Mouse (Mus musculus) gastrocnemius, postnatal 4 days (tissue): ENCODE measurements around the gene Gm40193. TPM values are rescaled to one million over a fixed set of nuclear protein-coding genes. Genes with fewer than 3 reads are reported as not detected.

ENCODE experiments used
- DNase-seq, 2 experiments: peaks; one replicate each; pipeline ENCODE4 v3.0.0; 2021 to 2022; ENCODE audit warnings: low spot score in 2 of 2, mixed read lengths in 2 of 2
- total RNA-seq, 2 experiments: library from RNA; stranded (reverse); gene quantifications; 2 replicates each; pipeline ENCODE4 v1.2.3; 2021

The Gm40193 gene
- total RNA-seq, 2 experiments from 2014 or later: not detected

DNA sequence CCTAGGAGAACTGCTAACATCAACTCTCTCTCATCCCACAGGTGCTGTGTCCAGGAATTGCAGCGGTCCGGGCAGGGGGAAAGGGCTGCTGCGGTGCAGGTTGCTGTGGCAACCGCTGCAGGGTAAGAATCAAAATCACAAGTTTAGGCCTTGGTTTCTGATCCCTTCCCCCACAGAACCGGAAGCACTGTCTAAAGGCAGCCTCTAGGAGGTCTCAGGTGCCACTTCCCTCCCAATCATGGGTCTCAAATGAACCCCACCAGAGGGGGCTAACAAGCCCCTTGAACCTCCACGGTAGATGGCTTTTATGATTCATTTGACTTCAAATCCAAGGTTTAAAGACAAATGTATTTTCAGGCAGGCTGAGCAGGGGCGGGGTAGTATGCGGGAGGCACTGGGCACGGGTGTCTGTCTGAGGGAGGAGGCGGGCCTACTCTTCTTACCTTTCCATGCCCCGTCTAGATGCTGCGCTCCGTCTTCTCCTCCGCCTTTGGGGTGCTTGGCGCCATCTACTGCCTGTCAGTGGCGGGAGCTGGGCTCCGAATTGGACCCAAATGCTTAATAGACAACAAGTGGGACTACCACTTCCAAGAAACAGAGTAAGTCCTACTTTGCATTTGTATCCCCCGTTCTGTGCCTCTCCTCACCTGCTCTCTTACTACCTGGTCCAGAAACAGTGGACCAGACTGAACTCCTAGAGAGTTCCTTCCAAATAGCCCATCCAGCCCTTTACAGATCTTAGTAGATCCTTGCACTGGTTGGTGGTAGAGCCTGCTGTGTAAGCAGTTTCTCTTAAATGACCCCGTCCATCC lies 22.8 kb downstream of the Gm40193 start:
- DNase-seq: peak in 1 of 2 experiments; percentile 15

DNA sequence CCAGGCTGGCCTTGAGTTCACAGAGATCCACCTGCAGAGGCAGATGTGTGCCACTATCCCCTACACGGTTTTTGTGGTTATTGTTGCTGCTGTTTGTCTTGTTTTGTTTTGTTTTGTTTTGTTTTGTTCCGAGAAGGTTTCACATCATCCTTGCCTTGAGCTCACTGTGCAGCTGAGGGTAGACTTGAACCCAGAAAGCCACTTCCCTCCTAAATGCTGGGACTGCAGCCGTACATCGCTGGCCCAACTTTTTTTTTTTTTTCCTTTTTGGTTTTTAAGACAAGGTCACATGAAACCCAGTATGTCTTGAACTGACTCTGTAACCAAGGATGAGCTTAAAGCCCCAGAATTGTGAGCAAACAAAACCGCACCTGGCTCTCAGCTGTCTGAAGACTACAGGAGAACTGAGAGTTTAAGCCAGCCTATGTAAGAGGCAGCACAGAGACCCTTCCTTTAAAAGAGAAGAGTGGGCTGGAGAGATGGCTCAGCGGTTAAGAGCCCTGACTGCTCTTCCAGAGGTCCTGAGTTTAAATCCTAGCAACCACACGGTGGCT lies 25.7 kb downstream of the Gm40193 start:
- DNase-seq: no peak

DNA sequence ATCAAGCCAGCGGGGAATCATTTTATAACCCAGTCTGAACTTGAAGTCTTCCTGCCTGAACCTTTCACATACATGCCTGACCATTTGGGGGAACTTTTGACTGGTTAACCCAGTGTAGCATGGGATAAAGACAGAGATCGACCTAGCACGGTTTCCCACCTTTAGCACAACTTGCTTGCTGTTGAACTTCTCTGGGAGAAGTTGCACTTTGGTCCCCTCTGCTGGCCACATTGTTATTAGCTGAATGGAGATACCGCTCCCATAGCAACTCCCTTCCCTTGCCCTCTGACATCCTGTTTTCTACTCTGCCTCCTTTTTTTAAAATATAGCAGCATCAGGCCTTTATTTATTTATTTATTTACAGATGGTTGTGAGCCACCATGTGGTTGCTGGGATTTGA lies 26.4 kb downstream of the Gm40193 start:
- DNase-seq: peak; percentile 44 to 68

DNA sequence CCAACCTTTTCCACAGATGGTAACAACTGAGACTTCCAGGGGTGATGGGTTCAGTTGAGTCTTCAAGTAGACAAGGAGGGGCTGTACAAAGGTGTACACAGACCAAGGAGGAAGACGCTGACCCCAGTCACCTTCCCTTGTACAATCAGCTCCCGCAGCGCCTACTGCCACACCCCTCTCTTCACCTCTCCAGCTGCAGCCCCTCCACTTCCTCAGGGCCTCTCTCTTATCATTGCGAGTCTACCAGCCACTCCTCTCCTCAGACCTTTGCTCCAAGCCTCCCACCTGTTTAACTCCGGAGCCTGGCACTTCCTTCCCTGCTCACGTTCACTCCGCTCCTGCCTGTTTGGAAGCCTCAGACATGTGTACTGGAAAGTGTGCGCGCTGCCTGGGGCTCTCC lies 27.8 kb downstream of the Gm40193 start, which contains the start of gene Tm4sf5:
Gene Tm4sf5, plus strand, starts transcription at position 275 of the 400 bp plus-strand sequence.
- DNase-seq: no peak

DNA sequence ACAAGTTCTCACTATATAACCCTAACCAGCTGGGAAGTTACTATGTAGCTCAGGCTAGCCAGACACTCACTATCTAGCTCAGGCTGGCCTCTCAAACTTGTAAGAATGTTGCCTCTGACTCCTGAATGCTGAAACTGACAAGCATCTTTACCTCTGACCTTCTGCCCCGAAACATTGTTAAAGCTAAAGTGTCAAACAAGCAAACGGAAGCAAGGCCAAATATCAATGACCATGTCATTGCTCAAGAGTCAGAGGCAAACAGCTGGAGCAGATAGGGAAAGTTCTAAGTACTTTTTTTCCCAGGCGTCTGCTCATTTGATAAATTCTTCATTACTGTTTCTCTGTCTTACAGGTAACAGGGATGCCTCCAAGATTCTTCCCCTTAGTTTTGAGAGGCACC lies 30.7 kb downstream of the Gm40193 start:
- no peak for DNase-seq

DNA sequence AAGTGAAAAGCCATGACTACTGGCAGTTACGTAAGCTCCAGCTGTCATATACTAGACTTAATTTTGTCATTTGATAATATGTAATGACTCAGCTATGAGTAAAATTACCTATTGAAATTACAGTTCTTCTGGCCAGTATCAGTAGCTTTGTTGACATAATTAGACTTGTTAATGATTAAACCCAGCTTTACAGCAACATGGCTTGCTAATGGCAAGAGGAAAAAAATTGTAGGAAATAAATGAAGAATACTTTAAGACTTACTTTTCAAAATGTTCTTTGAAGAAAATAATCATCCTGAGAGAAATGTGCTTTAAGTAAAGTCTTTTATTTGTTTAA lies 32.3 kb downstream of the Gm40193 start:
- no peak for DNase-seq

DNA sequence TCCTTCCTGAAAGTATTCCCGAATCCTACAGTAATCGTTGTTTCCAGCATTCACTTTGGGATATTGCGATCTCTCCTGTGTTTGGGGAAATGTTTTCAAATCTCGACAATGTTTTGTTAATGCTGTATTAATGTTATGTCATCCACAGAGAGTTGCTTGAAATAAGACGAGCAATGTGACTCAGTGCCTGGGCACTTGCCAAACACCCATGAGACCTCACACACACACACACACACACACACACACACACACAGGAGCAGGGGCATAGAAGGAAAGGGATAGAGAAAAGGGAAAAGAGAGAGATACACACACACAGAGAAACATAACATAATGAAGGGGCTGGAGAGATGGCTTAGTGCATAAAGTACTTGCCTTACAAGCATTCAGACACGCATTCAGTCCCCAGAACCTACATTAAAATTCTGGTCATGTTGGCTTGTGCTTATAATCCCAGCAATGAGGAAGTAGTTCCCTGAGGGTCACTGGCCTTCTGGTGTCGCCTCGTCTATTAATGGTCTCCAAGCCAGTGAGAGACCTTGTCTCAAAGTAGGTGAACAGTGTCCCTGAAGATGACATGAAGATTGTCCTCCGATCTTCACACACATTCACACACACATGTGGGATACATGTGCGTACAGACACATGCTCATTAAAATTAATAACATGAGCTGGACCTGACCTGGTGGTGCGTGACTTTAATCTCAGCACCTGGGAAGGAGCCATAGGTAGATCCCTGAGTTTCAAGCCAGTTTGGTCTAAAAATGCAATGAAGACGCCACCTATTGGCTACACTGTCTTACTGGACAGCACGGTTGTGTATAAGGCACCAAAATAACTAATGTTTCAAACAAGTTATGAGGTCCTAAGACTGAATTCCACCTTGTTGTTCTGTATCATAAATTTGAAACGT lies 32.9 kb downstream of the Gm40193 start:
- no peak for DNase-seq

DNA sequence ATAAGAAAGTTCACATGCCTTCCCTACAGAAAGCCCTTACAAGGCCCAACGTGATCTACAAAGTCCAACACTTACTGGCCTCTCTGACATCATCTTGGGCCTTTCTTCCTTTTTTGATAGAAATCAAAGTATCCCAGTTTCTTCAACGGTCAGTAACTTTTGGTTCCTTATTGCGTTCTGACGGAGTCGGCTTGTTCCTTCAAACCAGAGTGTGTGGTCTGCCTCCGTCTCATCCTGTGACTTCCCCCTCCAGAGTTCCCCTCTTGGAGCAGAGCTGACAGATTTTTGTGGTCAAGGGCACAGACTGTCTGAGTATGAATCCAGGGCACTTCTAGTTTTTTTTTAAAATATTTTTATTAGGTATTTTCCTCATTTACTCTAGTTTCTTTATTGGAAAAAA lies 43.1 kb downstream of the Gm40193 start:
- DNase-seq: no peak

DNA sequence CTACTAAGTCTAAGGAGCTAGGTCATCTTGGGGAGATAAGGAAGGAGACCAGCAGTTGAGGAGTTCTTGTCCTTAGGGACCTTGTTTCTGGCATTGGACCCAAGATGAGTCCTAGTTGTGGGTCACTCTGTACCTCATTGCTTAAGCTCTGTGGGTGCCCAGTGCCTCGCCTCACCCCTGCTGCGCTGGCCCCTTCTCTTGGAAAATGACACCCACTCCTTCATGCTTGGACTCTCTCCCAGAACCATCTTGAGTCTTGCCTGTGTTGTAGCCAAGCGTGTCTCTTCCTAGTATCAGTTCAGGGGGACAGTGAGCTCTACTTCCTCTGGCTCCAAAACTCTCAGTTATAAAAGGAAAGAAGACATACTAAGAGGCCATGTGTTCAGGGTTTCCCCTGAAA lies 43.6 kb downstream of the Gm40193 start:
- no peak for DNase-seq

DNA sequence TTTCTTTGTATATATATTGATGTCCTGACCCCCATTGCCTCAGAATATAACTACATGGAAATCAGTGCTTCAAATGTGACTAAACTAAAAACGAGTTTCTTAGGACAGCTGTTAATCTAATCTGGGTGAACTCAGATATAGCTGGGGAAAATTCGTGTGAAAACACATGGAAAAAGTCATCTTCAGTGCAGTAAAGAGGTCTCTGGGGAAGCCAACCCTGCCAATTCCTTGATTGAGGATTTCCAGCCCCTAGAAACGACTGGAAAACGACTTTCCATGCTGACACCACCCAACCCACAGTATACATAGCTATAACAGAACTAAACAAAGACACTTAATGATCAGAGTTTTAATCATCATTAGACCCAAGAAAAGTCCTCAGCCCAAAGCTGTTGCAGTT lies 44.9 kb downstream of the Gm40193 start:
- DNase-seq: peak in 1 of 2 experiments; percentile 51

DNA sequence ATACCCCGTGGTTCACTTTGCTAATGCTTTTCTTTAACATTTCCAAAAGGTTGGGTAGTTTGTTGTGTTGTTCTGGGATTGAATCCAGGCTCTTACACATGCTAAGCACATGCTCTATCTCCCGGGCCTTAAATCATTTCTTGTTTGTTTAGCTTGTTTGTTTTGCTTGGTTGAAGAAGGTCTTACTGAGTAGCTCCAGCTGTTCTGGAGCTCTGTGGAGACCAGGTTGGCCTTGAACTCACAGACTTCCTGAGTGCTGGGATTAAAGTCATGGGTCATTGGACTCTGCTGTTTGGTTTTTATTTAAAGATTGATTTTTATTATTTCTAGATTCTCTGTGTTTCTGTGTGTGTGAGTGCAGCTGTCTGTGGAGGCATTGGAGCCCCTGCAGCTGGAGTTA lies 47.2 kb downstream of the Gm40193 start:
- DNase-seq: no peak

Other genes with a start within 250 kb of the Gm40193 start
- under 1 TPM in 1 of 2 experiments, not detected in 1; 0.13 TPM for gene Alox12e, start 210.3 kb downstream of the Gm40193 start, total RNA-seq
- under 1 TPM; 0.13 to 0.25 TPM for gene Alox15, start 180.9 kb downstream of the Gm40193 start, total RNA-seq
- 10 to 100 TPM; 26.1 to 26.5 TPM for gene Pelp1, start 122.9 kb downstream of the Gm40193 start, total RNA-seq
- 10 to 100 TPM; 20.4 to 24.7 TPM for gene Arrb2, start 100.3 kb downstream of the Gm40193 start, total RNA-seq
- gene Med11, start 81.0 kb downstream of the Gm40193 start, total RNA-seq: 10 to 100 TPM; 11.2 TPM
- gene Zmynd15, start 73.5 kb downstream of the Gm40193 start, total RNA-seq: 1 to 10 TPM in 1 of 2 experiments, under 1 TPM in 1; 0.96 to 1.3 TPM
- gene Cxcl16, start 73.0 kb downstream of the Gm40193 start, total RNA-seq: 1 to 10 TPM; 5.0 to 5.1 TPM
- not detected for gene Tm4sf5, start 27.7 kb downstream of the Gm40193 start, total RNA-seq
- gene Vmo1, start 18.3 kb downstream of the Gm40193 start, total RNA-seq: under 1 TPM; 0.86 to 0.88 TPM
- under 1 TPM in 1 of 2 experiments, not detected in 1; 0.25 TPM for gene Gltpd2, start 13.7 kb downstream of the Gm40193 start, total RNA-seq
- 100 to 1,000 TPM; 349 to 357 TPM for gene Psmb6, start 7.6 kb downstream of the Gm40193 start, total RNA-seq
- gene Pld2, start 7.1 kb upstream of the Gm40193 start, total RNA-seq: 10 to 100 TPM; 23.4 to 23.6 TPM
- gene Mink1, start 29.9 kb upstream of the Gm40193 start, total RNA-seq: 10 to 100 TPM; 44.8 to 46.3 TPM
- gene 4930544D05Rik, start 82.9 kb upstream of the Gm40193 start, total RNA-seq: not detected
- 10 to 100 TPM; 13.8 to 21.4 TPM for gene Chrne, start 86.3 kb upstream of the Gm40193 start, total RNA-seq
- gene Gp1ba, start 106.2 kb upstream of the Gm40193 start, total RNA-seq: under 1 TPM; 0.32 to 0.39 TPM
- 10 to 100 TPM; 43.5 to 44.0 TPM for gene Rnf167, start 114.3 kb upstream of the Gm40193 start, total RNA-seq
- 100 to 1,000 TPM; 222 TPM for gene Slc25a11, start 114.5 kb upstream of the Gm40193 start, total RNA-seq
- 100 to 1,000 TPM; 620 to 621 TPM for gene Pfn1, start 121.7 kb upstream of the Gm40193 start, total RNA-seq
- gene Eno3, start 124.3 kb upstream of the Gm40193 start, total RNA-seq: 1,000 to 10,000 TPM; 4,042 to 4,361 TPM
- 100 to 1,000 TPM; 119 to 129 TPM for gene Spag7, start 136.5 kb upstream of the Gm40193 start, total RNA-seq
- 10 to 100 TPM; 18.1 to 20.3 TPM for gene Camta2, start 155.2 kb upstream of the Gm40193 start, total RNA-seq
- gene Inca1, start 167.2 kb upstream of the Gm40193 start, total RNA-seq: 1 to 10 TPM; 2.0 to 3.0 TPM
- gene Kif1c, start 167.6 kb upstream of the Gm40193 start, total RNA-seq: 100 to 1,000 TPM; 162 to 166 TPM
- gene Zfp3, start 231.3 kb upstream of the Gm40193 start, total RNA-seq: 10 to 100 TPM; 11.8 to 13.6 TPM